Mouse (Mus musculus) small intestine, adult 2 months (tissue): Measurements from ENCODE around the gene Capn13.

Experiments used
- CTCF ChIP-seq: fragments of 200-500 bp; IDR thresholded peaks from 2 replicates; pipeline ENCODE4 v1.5.1; 2012; ENCODE audit warnings: low read depth, mild to moderate bottlenecking, control low read depth, inconsistent platforms, low read length, moderate library complexity, mixed read lengths; ENCODE audit not compliant: insufficient replicate concordance, insufficient read length; ENCODE audit errors: extremely low read depth
- POLR2A ChIP-seq: fragments of 200-500 bp; IDR thresholded peaks from 2 replicates; pipeline ENCODE4 v1.6.1; 2012; ENCODE audit warnings: low read depth, mild to moderate bottlenecking, control low read depth, inconsistent platforms, low read length, moderate library complexity

DNA sequence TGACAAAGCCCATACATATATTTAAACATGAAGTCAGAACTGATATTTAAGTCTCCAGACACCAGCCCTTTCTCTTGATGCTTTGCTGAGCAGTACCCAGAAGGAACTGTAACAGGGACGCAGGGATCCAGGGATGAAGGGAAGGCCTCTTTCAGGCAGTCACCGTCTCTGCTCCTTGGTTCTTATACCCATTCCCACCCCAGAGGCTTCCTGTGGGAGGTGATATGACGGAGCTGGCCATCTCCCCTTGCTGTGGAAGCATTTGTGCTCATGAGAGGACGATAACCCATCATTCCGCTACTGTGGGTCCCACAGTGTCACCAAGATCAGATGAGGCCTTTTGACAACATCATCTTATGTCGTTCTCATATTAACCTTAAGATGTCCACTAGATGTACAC, 101.7 kb downstream of the Capn13 start:
- TF ChIP-seq CTCF (no peak), POLR2A (no peak)
